Mouse (Mus musculus): ENCODE measurements around the gene Nxph1. TPM values are rescaled to one million over a fixed set of nuclear protein-coding genes. Genes with fewer than 3 reads are reported as not detected.
A peak's percentile ranks its signal among the peaks of the same experiment; 100 is the strongest.

Nxph1 gene
- polyA plus RNA-seq, 1 experiment from 2014 or later = 0.12 TPM

GRCm38 (mm10) chr6:9234802-9235201, 286.6 kb downstream of the Nxph1 start:
- ATAC-seq (ENCODE audit: insufficient number of reproducible peaks, low FRiP score, low TSS enrichment, low read depth) (no peak), DNase-seq (ENCODE audit: low spot score) (peak; percentile 36)
- no peak overlapping the region for H3K9ac ChIP-seq (ENCODE audit: low read length)
- H3K4me1 ChIP-seq (ENCODE audit: control insufficient read depth, insufficient read depth, low read length) = no peaks in the 10 kb centered on the region
- no peak overlapping the region for H3K4me3 ChIP-seq (ENCODE audit: low read depth, low read length)
- H3K27ac ChIP-seq (replicated peaks; ENCODE audit: low read depth, low read length) = no peak overlapping the region
- no peaks in the 10 kb centered on the region for H3K36me3 ChIP-seq (ENCODE audit: control insufficient read depth, insufficient read depth, low read length)
- no peak overlapping the region for H3K4me2 ChIP-seq (ENCODE audit: low read depth, severe bottlenecking)
- H3K9me3 ChIP-seq (ENCODE audit: control insufficient read depth, low read length) = no peaks in the 10 kb centered on the region
- no peaks in the 10 kb centered on the region for H3K27me3 ChIP-seq (ENCODE audit: control insufficient read depth, insufficient read depth, low read length)

GRCm38 (mm10) chr6:9267998-9268397, 319.8 kb downstream of the Nxph1 start:
- no peaks in the 10 kb centered on the region for H3K36me3 ChIP-seq (ENCODE audit: control insufficient read depth, insufficient read depth, low read length)
- H3K27ac ChIP-seq (replicated peaks; ENCODE audit: low read depth, low read length) = no peak overlapping the region
- no peak overlapping the region for H3K4me3 ChIP-seq (ENCODE audit: low read depth, low read length)
- 79% methylated on average over 1 of the region's 1 CpGs for WGBS
- no peaks in the 10 kb centered on the region for H3K27me3 ChIP-seq (ENCODE audit: control insufficient read depth, insufficient read depth, low read length)
- DNase-seq (ENCODE audit: low spot score) (no peak), ATAC-seq (ENCODE audit: insufficient number of reproducible peaks, low FRiP score, low TSS enrichment, low read depth) (no peak)
- H3K4me2 ChIP-seq (ENCODE audit: low read depth, severe bottlenecking) = no peak overlapping the region
- no peaks in the 10 kb centered on the region for H3K4me1 ChIP-seq (ENCODE audit: control insufficient read depth, insufficient read depth, low read length)
- H3K9ac ChIP-seq (ENCODE audit: low read length) = no peak overlapping the region
- no peaks in the 10 kb centered on the region for H3K9me3 ChIP-seq (ENCODE audit: control insufficient read depth, low read length)

Other genes starting within 250 kb of the Nxph1 start
- gene Ica1, start 169.9 kb upstream of the Nxph1 start, polyA plus RNA-seq (2014; fragmentation: Nextera tagmentation; extraction: Ambion mirVana) = 17.5 and 17.7 TPM in 2 replicates

Measured in limb, embryonic 11.5 days (tissue).